Mouse (Mus musculus) c-Kit-positive CD71-positive TER-119-negative erythroid progenitor cells, embryonic 14.5 days (primary cell): ENCODE measurements at regions not wholly inside any gene's neighbourhood (a gene's known extent, or its start where the extent isn't known, plus 50 kb on each side); places are given as distances from the start of the nearest gene placed in this dataset.
"Not testable (repeated sequence)": the region's sequence is repeated elsewhere in the genome, so short reads cannot be mapped to it uniquely, and the experiment has no call there.

ENCODE experiments used
- DNase-seq: peaks from one replicate; pipeline ENCODE4 v3.0.0-alpha.2; 2013; ENCODE audit warnings: low read depth

DNA sequence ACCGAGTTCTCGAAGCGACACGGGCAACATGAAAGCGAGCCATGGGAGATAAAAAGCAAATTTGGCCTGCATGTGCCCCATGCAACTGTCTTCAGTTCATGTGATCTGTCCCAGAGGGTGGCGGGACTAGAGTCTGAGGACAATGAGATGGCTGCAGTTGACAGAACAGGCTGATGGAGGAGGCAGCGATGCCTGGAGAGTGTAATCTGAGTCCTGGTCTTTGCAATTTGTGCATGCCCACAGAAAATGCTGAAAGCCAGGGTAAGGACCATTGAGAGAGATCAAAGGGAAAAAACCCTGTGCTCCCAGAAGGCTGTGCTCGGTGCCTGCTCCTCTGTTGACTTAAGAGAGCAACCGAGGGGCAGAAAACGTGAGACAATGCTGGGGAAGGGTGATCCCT lies 624.8 kb upstream of the BB014433 start:
- no peak for DNase-seq

GRCm38 (mm10) chr8:15670298-15670697 lies 624.4 kb upstream of the BB014433 start:
- no peak for DNase-seq

DNA sequence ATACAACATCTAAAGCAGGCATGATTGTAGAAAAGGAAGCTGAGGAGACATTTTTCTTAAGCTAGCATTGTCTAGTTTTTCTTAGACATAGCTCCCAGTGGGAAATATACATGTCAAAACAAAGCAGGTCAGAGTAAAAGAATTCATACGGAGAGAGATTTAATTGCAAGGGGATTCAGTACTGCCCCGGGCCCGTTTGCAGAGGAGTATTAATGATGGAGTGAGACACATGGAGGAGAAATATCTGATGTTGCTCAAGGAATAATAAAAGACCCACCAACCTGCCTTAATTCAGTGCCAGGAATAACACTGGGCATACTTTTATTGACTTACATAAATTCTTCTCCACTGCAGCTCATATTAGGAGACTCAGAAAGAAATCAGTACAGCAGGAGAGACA lies 623.6 kb upstream of the BB014433 start:
- DNase-seq = no peak

- no peak for DNase-seq
Observed at GRCm38 (mm10) chr8:15660602-15661001, 614.7 kb upstream of the BB014433 start.

- no peak for DNase-seq
Observed at GRCm38 (mm10) chr8:15634769-15635366, 589.0 kb upstream of the BB014433 start.

GRCm38 (mm10) chr8:15628584-15628983 lies 582.7 kb upstream of the BB014433 start:
- DNase-seq = no peak

GRCm38 (mm10) chr8:15623602-15624392 lies 577.9 kb upstream of the BB014433 start:
- not testable (repeated sequence) for DNase-seq

GRCm38 (mm10) chr8:15610217-15610616 lies 564.3 kb upstream of the BB014433 start:
- DNase-seq = no peak

DNA sequence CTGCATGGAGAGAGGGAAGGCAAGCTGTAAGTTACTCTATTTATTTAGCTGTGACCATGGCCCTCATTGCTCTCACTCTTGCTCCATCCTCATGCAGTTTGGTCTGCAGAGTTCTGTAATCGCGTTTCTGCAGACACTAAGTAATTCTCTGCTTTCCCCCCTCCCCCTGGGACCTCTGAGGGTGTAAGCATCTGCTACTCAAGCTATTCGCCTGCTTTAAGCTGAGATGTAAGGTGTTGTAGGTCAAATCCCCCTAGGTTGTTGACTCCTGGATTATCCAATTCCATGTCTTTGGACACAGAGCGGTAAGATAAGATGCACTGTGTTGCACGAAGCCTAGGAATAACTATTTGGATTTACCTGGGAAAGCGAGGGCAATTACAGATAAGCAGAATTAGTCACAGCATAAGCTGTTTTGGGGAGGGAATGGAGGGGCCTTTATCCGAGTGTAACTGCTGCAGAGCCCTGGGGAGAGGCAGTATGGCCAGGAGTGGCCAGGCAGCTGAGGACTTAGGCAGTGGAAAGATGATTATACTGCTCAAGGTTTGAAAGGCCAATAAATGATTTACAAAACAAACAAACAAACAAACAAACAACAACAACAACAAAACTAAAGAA lies 561.8 kb upstream of the BB014433 start:
- DNase-seq = no peak

GRCm38 (mm10) chr8:15601531-15601930 lies 555.7 kb upstream of the BB014433 start:
- DNase-seq = no peak

DNA sequence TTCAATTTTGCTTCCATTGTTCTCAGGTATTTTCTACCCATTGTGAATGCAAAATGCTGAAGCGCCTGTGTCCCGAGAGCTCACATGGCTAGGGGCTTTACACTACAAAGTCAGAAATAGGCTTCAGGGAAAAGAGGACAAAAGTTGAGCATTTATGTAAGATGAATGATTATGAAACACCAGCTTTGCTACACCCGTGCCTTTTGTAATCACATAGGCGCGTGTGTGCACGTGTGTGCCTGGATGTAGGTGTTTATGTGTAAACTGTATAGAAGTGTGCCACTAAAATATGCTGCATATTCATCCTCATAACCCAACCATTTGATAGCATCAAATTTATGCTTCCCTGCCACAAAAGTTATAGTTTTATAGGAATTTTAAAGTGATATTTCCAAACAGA lies 547.2 kb upstream of the BB014433 start:
- DNase-seq = no peak

- DNase-seq = no peak
Observed at GRCm38 (mm10) chr8:15583782-15584181, 537.9 kb upstream of the BB014433 start.

- no peak for DNase-seq
Observed at GRCm38 (mm10) chr8:15570091-15570490, 524.2 kb upstream of the BB014433 start.

- DNase-seq = no peak
Observed at GRCm38 (mm10) chr8:15567742-15568141, 521.9 kb upstream of the BB014433 start.

DNA sequence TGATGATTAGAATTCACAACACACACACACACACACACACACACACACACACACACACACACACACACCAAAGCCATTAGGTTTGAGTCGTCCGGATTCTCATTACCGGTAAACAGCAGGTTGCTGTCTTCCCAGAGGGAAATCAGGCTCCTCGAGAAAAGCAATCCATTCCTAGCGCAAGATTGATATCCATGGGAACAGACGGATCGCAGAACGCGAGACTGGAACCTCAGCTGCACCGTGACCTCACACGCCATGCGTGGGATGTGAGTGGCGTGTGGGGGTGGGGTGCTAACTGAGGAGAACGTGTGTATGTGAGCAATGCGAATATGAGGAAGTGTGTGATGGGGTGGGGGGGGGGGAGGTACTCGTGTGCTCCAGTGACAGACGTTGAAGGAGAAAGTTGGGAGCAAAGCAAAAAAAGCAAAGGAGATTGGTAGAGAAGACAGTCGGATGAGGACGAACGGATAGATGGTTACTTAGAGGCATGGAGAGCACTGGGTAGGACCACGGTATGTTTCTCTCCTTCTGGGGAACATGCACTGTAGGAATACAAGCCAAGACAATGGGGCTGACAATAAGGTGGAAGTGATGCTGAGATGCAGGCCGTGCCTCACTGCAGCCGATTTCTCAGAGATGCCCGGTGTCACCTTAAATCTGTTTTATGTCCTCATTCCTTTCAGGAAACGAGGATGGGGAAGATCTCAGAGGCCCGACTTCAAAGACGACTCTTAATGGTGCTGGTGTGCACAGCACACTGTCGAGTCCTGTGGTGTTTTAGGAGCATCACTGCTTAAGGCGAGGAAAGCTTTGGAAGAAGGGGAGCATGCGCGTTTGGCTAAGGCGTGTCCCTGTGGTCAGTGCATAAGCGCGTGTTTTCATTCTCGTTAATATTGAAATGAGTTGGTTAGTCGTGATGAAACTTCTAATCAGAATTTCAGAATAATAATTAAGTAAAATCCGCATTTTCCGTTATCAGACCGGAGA lies 516.7 kb upstream of the BB014433 start:
- no peak for DNase-seq

GRCm38 (mm10) chr8:15532027-15532426 lies 486.1 kb upstream of the BB014433 start:
- DNase-seq = no peak

DNA sequence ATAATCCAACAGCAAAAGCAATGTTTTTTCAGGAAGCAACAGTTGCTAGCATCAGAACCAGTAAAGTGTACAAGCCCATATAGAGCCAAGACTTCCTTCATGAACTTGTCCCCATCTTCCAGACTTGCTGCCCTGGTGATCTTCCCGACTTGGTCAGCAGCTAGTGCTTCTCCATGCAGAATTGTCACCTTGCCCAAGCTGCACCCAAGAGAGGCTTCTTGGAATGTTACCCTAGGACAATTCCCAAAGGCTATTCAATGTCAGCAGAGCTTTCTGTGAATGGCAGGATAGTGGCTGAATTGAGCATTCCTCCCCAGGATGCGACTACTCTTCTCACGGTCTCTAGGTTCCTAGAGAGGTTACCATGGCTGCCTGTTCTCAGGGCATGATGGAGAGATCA lies 479.6 kb upstream of the BB014433 start:
- DNase-seq = no peak

DNA sequence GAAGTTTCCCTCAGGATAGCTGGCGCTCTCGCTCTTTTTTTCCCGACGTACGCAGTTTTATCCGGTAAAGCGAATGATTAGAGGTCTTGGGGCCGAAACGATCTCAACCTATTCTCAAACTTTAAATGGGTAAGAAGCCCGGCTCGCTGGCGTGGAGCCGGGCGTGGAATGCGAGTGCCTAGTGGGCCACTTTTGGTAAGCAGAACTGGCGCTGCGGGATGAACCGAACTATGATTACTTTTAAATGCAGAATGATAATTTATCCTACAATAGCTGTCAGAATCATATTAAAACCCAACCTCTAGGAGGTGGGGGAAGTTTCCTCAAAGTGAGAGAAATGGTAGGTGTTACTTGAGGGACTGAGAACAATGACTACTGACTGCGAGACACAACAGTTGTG lies 474.0 kb upstream of the BB014433 start:
- DNase-seq = not testable (repeated sequence)

DNA sequence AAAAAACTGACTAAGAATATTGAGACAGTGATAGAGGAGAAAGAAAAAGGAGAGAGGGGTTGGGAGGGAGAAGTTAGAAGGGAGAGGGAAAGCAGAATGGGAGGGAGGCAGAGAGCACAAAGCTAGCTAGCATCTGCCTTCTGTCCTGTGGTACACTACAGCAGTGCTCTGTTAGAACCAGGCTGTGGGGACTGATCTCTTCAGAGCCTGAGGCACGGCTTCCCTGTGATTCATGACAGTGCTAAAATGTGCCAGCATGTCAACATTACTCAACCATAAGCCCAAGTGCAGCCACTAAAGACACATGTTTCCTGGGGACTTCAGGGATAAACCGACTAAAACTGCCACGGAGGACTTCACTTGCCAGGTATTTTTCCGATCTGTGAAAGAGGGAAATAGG lies 455.1 kb upstream of the BB014433 start:
- DNase-seq = no peak

- DNase-seq = no peak
Observed at GRCm38 (mm10) chr8:15497566-15497965, 451.7 kb upstream of the BB014433 start.

GRCm38 (mm10) chr8:15496248-15496647 lies 450.4 kb upstream of the BB014433 start:
- no peak for DNase-seq

DNA sequence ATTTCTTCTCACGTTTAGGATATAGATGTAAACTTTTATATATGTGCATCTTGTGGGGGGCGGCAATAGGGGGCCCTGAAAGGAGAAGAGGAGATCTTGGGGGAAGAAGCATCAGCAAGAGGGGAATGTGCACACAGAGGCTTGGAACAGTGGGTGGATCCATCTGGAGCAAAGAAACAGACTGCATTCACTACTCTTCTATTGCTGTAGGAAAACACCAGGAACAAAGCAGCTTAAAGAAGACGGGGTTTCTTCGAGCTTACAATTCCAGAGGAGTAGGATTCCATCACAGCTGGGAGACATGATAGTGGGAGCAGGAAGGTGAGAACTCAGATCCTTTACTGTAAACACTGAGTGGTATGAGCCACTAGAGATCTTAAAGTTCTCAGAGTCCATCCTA lies 444.9 kb upstream of the BB014433 start:
- DNase-seq = no peak
